Mouse (Mus musculus) lung, adult 2 months (tissue): Measurements from ENCODE around the gene Rab13.

ENCODE experiments used
- CTCF ChIP-seq: fragments of 200-500 bp; IDR thresholded peaks from 2 replicates; pipeline ENCODE4 v1.5.1; 2011; ENCODE audit warnings: mild to moderate bottlenecking, low read length, control low read depth; ENCODE audit not compliant: insufficient read depth
- POLR2A ChIP-seq: fragments of 200-500 bp; IDR thresholded peaks from 2 replicates; pipeline ENCODE4 v1.6.1; 2011; ENCODE audit warnings: low read depth, mild to moderate bottlenecking, control low read depth, low read length, borderline replicate concordance; ENCODE audit errors: extremely low read depth

- TF ChIP-seq CTCF (no peak), POLR2A (peak; percentile 62; the same call in 1 of the 2 replicates)
Measured at GRCm38 (mm10) chr3:90220531-90220951, 7.0 kb downstream of the Rab13 start.
